ENCODE assay signal across 12 mouse cellular contexts in the genomic region with DNA sequence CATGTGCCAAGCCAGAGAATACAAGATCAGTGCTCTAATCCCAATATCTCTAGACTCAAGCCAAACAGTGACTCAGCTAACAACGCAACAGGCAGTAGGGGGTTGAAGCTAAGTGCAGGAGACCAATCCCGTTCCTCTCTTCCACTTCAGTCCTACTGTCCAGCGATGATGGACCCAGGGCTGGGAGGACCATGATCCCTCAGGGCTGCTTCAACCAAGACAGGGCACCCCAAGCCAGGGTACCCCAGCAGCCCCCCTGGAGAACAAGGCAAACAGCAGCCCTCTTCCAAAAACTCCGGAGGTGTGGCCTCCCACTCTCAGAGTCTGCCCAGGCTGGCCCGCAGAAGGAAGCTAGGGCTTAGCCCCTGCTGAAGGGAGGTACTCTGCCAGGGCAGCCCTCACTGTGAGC. TPM values are rescaled to one million over a fixed set of nuclear protein-coding genes. Genes with fewer than 3 reads are reported as not detected.
A peak's percentile ranks its signal among the peaks of the same experiment; 100 is the strongest.
DNase-seq lines count a peak whose midpoint lies in the region; ATAC-seq and TF ChIP-seq lines count a peak whose summit lies in the region.
"Had no signal": no experiment of that assay in that cellular context is flagged by ENCODE, and none has a peak within 500 bp of the region (broad histone marks: within the 10 kb centered on the region; RNA-seq: fewer than 3 reads in every experiment).

No protein-coding gene starts in this region.

- TF ChIP-seq CTCF in stomach, postnatal 0 days (IDR thresholded peaks at IDR 0.05; ENCODE audit: low read depth): no peak

- peaks cover 38% of the 10 kb centered on the region for H3K4me1 ChIP-seq in hindbrain, embryonic 10.5 days (replicated peaks)
- no peaks in the 10 kb centered on the region; the same call in 1 of the 2 replicates for H3K4me1 ChIP-seq in hindbrain, embryonic 14.5 days (replicated peaks; ENCODE audit: control insufficient read depth, insufficient read depth, low read length)
- H3K4me1 ChIP-seq in stomach, postnatal 0 days (replicated peaks; ENCODE audit: control insufficient read depth, insufficient read depth): peaks cover 3% of the 10 kb centered on the region
- H3K4me1 ChIP-seq: embryonic facial prominence, embryonic 13.5 days had no signal

- H3K36me3 ChIP-seq in hindbrain, embryonic 10.5 days: 0 out of 2 replicates have a peak, but pooled peaks cover 3% of the 10 kb centered on the region
- peaks cover 8% of the 10 kb centered on the region; the same call in 1 of the 2 replicates for H3K36me3 ChIP-seq in hindbrain, embryonic 14.5 days (replicated peaks; ENCODE audit: control insufficient read depth, insufficient read depth)
- H3K36me3 ChIP-seq in stomach, postnatal 0 days (ENCODE audit: control insufficient read depth, insufficient read depth, low read length): no peaks in the 10 kb centered on the region
- H3K36me3 ChIP-seq: embryonic facial prominence, embryonic 13.5 days; neural tube, embryonic 12.5 days had no signal

- TF ChIP-seq EP300 in stomach, postnatal 0 days (optimal IDR thresholded peaks at IDR 0.05): no peak

- ATAC-seq in hindbrain, embryonic 14.5 days (ENCODE audit: low FRiP score): no peak
- peak; percentile 55; the same call in 1 of the 2 replicates for ATAC-seq in stomach, postnatal 0 days (ENCODE audit: low FRiP score, low TSS enrichment)

- no peak overlapping the region for H3K4me3 ChIP-seq in hindbrain, embryonic 10.5 days
- H3K4me3 ChIP-seq in hindbrain, embryonic 14.5 days (replicated peaks; ENCODE audit: low read length): no peak overlapping the region
- H3K4me3 ChIP-seq in stomach, postnatal 0 days (ENCODE audit: low read depth, low read length): no peak overlapping the region
- H3K4me3 ChIP-seq: embryonic facial prominence, embryonic 13.5 days; neural tube, embryonic 12.5 days had no signal

- H3K4me2 ChIP-seq in hindbrain, embryonic 14.5 days (replicated peaks): no peak overlapping the region
- no peak overlapping the region for H3K4me2 ChIP-seq in stomach, postnatal 0 days (replicated peaks; ENCODE audit: low read depth)
- H3K4me2 ChIP-seq: embryonic facial prominence, embryonic 13.5 days; neural tube, embryonic 12.5 days had no signal

- H3K9ac ChIP-seq in hindbrain, embryonic 14.5 days: no peak overlapping the region
- no peak overlapping the region for H3K9ac ChIP-seq in stomach, postnatal 0 days (ENCODE audit: low read length)
- H3K9ac ChIP-seq: embryonic facial prominence, embryonic 13.5 days; neural tube, embryonic 12.5 days had no signal

- peak overlapping the region; percentile 86 for H3K27ac ChIP-seq in hindbrain, embryonic 10.5 days
- H3K27ac ChIP-seq in hindbrain, embryonic 14.5 days: no peak overlapping the region
- H3K27ac ChIP-seq in stomach, postnatal 0 days (replicated peaks): peak overlapping the region; percentile 67
- H3K27ac ChIP-seq: embryonic facial prominence, embryonic 13.5 days; neural tube, embryonic 12.5 days had no signal

- no peaks in the 10 kb centered on the region for H3K9me3 ChIP-seq in hindbrain, embryonic 10.5 days
- H3K9me3 ChIP-seq in hindbrain, embryonic 14.5 days (ENCODE audit: control insufficient read depth, low read length): no peaks in the 10 kb centered on the region
- no peaks in the 10 kb centered on the region for H3K9me3 ChIP-seq in stomach, postnatal 0 days (ENCODE audit: control insufficient read depth, low read length)
- H3K9me3 ChIP-seq: embryonic facial prominence, embryonic 13.5 days; neural tube, embryonic 12.5 days had no signal

- 76% methylated on average over 5 of the region's 5 CpGs for WGBS in hindbrain, embryonic 10.5 days
- 75% methylated on average over 5 of the region's 5 CpGs for WGBS in hindbrain, embryonic 14.5 days
- 38% methylated on average over 5 of the region's 5 CpGs for WGBS in stomach, postnatal 0 days

- H3K27me3 ChIP-seq in hindbrain, embryonic 10.5 days (ENCODE audit: insufficient read depth, poor library complexity, severe bottlenecking): peaks cover 4% of the 10 kb centered on the region; the same call in 1 of the 2 replicates
- no peaks in the 10 kb centered on the region for H3K27me3 ChIP-seq in hindbrain, embryonic 14.5 days (ENCODE audit: control insufficient read depth, insufficient read depth, low read length)
- no peaks in the 10 kb centered on the region for H3K27me3 ChIP-seq in stomach, postnatal 0 days (ENCODE audit: control insufficient read depth, insufficient read depth, low read length)
- H3K27me3 ChIP-seq: embryonic facial prominence, embryonic 13.5 days; neural tube, embryonic 12.5 days had no signal

- no peak for DNase-seq in hindbrain, embryonic 10.5 days (ENCODE audit: low spot score)
- DNase-seq in hindbrain, embryonic 14.5 days (ENCODE audit: low spot score): no peak
- DNase-seq in urinary bladder, adult 18-20 months (ENCODE audit: low spot score in 2 of 2): peak; percentile 20 to 35
- no peak for DNase-seq in urinary bladder, adult 2 months (ENCODE audit: low spot score)
- peak; percentile 72 for DNase-seq in fibroblast of lung, adult 2 months (ENCODE audit: low read depth)
- DNase-seq in stomach, postnatal 0 days (ENCODE audit: low spot score): no peak
- no peak for DNase-seq in thymus, postnatal 36 days
- DNase-seq: cerebellum, adult 11 months; kidney, postnatal 36 days; right cerebral cortex, adult 18-20 months had no signal

RNA-seq across cellular contexts. Expression of a gene that starts 18.8 kb away (rescaled TPM):
- polyA plus RNA-seq in hindbrain, embryonic 10.5 days (2016; fragmentation: Nextera tagmentation; extraction: Ambion mirVana): 20.0 and 23.6 TPM in 2 replicates
- 48.9 and 55.1 TPM in 2 replicates for polyA plus RNA-seq in hindbrain, embryonic 14.5 days (2014; fragmentation: Nextera tagmentation; extraction: Ambion mirVana)
- polyA plus RNA-seq in urinary bladder, adult 2 months (2012; rRNA removed): 25.2 and 26.9 TPM in 2 replicates
- 56.1 and 58.3 TPM in 2 replicates for polyA plus RNA-seq in stomach, postnatal 0 days (2015; fragmentation: Nextera tagmentation; extraction: Ambion mirVana)

RNA-seq across cellular contexts. Expression of a gene that starts 33.4 kb away (rescaled TPM):
- 1.3 TPM in 2 replicates for polyA plus RNA-seq in hindbrain, embryonic 10.5 days (2016; fragmentation: Nextera tagmentation; extraction: Ambion mirVana)
- polyA plus RNA-seq in hindbrain, embryonic 14.5 days (2014; fragmentation: Nextera tagmentation; extraction: Ambion mirVana): 6.0 and 6.8 TPM in 2 replicates
- 13.6 and 16.5 TPM in 2 replicates for polyA plus RNA-seq in urinary bladder, adult 2 months (2012; rRNA removed)
- polyA plus RNA-seq in stomach, postnatal 0 days (2015; fragmentation: Nextera tagmentation; extraction: Ambion mirVana): 2.1 and 2.4 TPM in 2 replicates

Comparison
In these comparisons a context has a peak if more than half of its experiments do, and no peak if none do; other contexts are left out.
1. DNase-seq: peak in urinary bladder, adult 18-20 months (2 of 2) and fibroblast of lung, adult 2 months (single experiment); none in hindbrain, embryonic 10.5 days (single experiment), hindbrain, embryonic 14.5 days (single experiment), urinary bladder, adult 2 months (single experiment), stomach, postnatal 0 days (single experiment) and thymus, postnatal 36 days (0 of 2).